In the genomic region with DNA sequence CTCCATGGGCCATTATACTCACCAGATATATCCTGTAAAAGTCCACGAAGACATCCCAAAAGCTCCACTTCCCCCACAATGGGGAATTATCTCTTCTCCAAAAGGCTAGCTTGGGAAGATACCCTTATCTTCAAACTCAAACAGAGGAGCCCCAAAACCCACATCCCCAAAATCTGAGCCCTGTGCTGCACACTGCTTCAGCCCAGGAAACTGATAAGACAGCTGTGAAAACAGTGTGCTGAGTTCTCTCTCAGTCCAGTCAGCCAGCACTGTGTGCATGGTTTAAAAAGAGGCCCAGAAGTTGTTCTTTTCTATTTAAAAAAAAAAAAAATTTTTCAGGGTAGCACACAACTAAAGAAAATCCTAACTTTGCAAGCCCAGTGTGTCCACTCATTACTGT, we compare ENCODE assay signal across 19 mouse cellular contexts.
"Had no signal": no experiment of that assay in that cellular context is flagged by ENCODE, and none has a peak within 500 bp of the region (broad histone marks: within the 10 kb centered on the region; RNA-seq: fewer than 3 reads in every experiment).

No protein-coding gene starts in this region.

- H3K27me3 ChIP-seq: neural tube, embryonic 12.5 days had no signal

- H3K36me3 ChIP-seq: liver, embryonic 13.5 days; neural tube, embryonic 12.5 days had no signal

- H3K4me1 ChIP-seq: neural tube, embryonic 12.5 days had no signal

- H3K9ac ChIP-seq: liver, embryonic 13.5 days; neural tube, embryonic 12.5 days had no signal

- H3K9me3 ChIP-seq: liver, embryonic 13.5 days; neural tube, embryonic 12.5 days had no signal

- DNase-seq: kidney, adult 18-20 months; kidney, adult 9 months; kidney, postnatal 14 days; layer of hippocampus, adult 9-11 months; liver, embryonic 13.5 days; lung, adult 2 months; lung, postnatal 14 days; lung, postnatal 4 days; midbrain, embryonic 14.5 days; right cerebral cortex, postnatal 14 days; right cerebral cortex, postnatal 4 days; thymus, adult 2 months; thymus, postnatal 14 days; thymus, postnatal 4 days had no signal

- H3K27ac ChIP-seq: layer of hippocampus, adult 2 months; left cerebral cortex, adult 2 months; liver, embryonic 13.5 days; neural tube, embryonic 12.5 days; stomach, postnatal 0 days had no signal

- H3K4me2 ChIP-seq: liver, embryonic 13.5 days; midbrain, embryonic 11.5 days; neural tube, embryonic 12.5 days had no signal

- H3K4me3 ChIP-seq: layer of hippocampus, adult 2 months; left cerebral cortex, adult 2 months; liver, embryonic 13.5 days; neural tube, embryonic 12.5 days had no signal
